In genomic region chr4:132926520-132926919, GRCm38 (mm10) we compare ENCODE assay signal across 2 mouse cellular contexts. TPM values are rescaled to one million over a fixed set of nuclear protein-coding genes. Genes with fewer than 3 reads are reported as not detected.
"Had no signal": no experiment of that assay in that cellular context is flagged by ENCODE, and none has a peak within 500 bp of the region (broad histone marks: within the 10 kb centered on the region; RNA-seq: fewer than 3 reads in every experiment).

No protein-coding gene starts in this region.

RNA-seq across cellular contexts. Expression of gene Fgr, which starts 47.4 kb away (rescaled TPM):
- total RNA-seq: layer of hippocampus, postnatal 14 days; left cerebral cortex, postnatal 14 days had no signal
